Mouse (Mus musculus): Measurements from ENCODE around the gene Fat3. TPM values are rescaled to one million over a fixed set of nuclear protein-coding genes. Genes with fewer than 3 reads are reported as not detected.

Fat3 gene
- polyA plus RNA-seq, 1 experiment from 2014 or later, result 6.5 TPM

DNA sequence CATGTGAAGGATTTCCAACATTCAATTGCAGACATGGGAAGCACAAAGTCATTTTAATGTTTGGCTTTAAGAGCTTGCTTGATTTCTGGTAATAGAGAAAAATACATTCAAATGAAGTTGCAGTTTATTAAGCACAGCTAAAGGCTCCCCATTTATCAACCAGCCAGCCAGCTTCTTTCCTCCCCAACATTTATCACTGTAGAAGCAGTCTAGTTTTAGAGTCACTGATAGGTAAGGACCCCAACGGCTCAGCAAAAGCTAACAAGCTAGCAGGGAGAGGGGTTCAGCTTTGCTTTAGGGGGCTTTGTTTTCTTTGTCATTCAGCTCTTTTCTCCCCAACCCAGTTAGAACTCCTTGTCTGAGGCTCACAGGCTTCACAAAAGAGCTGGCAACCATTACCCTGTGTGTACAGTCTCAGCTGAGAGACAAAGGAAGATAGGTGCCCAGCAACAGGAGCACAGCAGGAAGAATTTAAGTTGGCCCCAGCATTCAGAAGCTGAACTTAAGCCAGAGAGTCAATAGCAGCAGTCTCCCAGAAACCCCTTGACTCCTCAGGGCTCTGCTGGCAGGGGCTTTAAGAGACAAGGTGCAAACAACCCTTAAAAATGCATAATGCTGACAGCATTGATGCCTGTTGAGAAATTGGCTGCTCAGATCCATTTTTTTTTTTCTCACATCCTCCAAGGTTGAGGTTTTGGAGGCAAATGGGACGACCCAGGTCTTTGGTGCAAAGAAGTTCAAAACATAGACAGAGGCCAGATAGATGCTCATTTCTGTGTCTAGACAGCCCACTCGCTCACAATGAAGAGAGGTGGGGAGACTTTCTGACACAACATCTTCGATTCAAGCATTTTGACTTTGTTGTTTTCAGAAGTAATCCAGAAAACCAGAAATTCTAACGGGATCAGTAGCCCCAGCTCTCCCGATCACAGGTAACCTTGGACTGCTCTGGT is 102.1 kb downstream of the Fat3 start:
- 35% methylated on average over 6 of the region's 6 CpGs for WGBS
- Histone ChIP-seq H3K36me3 (no peaks in the 10 kb centered on the region), H3K27me3 (ENCODE audit: insufficient read depth, poor library complexity, severe bottlenecking) (no peaks in the 10 kb centered on the region), H3K9me3 (no peaks in the 10 kb centered on the region), H3K4me3 (no peak overlapping the region), H3K4me1 (replicated peaks) (peaks cover 64% of the 10 kb centered on the region), H3K27ac (peak overlapping the region; percentile 73)
- DNase-seq (ENCODE audit: low spot score), result peak; percentile 65

DNA sequence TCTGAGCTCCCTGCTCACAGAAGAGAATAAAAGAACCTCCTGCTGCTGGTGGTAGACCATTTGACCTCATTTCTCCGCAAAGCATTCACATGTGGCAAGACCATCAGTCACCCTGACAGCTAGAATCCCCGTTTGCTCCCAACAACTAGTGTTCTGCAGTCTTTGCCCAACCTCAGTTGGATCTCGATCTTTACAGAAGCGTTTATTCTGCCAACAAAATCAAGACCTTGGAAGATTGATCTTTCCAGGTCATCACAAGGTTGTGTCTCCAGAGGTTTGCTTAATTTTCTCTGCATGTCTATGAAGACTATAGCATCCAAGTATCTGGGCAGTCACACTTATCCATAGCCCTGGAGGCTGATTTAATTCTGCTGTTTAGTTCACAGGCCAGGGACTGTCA is 111.9 kb downstream of the Fat3 start:
- H3K27me3 ChIP-seq (ENCODE audit: insufficient read depth, poor library complexity, severe bottlenecking), result no peaks in the 10 kb centered on the region
- no peak overlapping the region for H3K27ac ChIP-seq
- WGBS, result 33% methylated on average over 4 of the region's 4 CpGs
- peaks cover 21% of the 10 kb centered on the region for H3K4me1 ChIP-seq (replicated peaks)
- no peak overlapping the region for H3K4me3 ChIP-seq
- peak; percentile 42 for DNase-seq (ENCODE audit: low spot score)
- H3K9me3 ChIP-seq, result no peaks in the 10 kb centered on the region
- H3K36me3 ChIP-seq, result no peaks in the 10 kb centered on the region

DNA sequence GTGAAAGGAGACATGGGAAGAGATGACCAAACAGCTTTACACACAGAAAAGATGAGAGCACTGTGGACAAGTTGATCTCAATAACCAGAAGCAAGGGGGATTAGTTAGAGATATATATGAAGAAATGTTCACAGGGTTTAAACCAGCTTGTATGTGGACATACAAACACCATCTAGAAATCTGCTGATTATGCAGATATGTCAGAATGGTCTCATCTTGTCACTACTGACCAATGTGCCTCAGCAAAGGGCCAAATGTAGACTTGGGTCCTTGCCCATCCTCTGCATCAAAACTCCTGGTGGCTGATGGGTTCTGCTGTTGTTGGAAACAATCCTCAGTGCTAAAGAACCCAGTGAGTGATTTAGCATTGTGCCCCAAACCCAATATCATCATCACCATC is 113.6 kb downstream of the Fat3 start:
- Histone ChIP-seq H3K4me3 (no peak overlapping the region), H3K36me3 (no peaks in the 10 kb centered on the region), H3K4me1 (replicated peaks) (peaks cover 17% of the 10 kb centered on the region), H3K27me3 (ENCODE audit: insufficient read depth, poor library complexity, severe bottlenecking) (no peaks in the 10 kb centered on the region), H3K9me3 (no peaks in the 10 kb centered on the region), H3K27ac (no peak overlapping the region)
- no peak for DNase-seq (ENCODE audit: low spot score)

DNA sequence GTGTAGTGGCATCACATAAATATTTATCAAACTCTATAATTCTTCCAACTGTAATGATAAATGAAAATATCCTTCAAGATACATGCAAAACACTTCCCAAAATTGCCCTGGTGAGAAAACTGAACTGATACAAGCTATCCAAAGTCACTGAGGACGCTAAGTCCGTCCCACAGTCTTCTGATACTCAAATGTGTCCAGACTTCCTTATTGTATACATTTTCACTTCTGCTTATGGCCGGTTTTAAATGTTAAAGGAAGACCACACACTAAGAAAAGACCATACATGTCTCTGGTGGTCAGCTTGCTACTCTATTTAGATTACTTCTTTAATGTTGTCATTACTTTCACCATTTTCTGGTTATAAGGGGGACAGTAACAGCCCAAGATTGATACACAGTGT is 137.4 kb downstream of the Fat3 start:
- 93% methylated on average over 3 of the region's 3 CpGs for WGBS
- H3K36me3 ChIP-seq, result no peaks in the 10 kb centered on the region
- H3K9me3 ChIP-seq, result no peaks in the 10 kb centered on the region
- no peak overlapping the region for H3K4me3 ChIP-seq
- H3K27me3 ChIP-seq (ENCODE audit: insufficient read depth, poor library complexity, severe bottlenecking), result no peaks in the 10 kb centered on the region
- DNase-seq (ENCODE audit: low spot score), result no peak
- H3K4me1 ChIP-seq (replicated peaks), result peaks cover 17% of the 10 kb centered on the region
- no peak overlapping the region for H3K27ac ChIP-seq

DNA sequence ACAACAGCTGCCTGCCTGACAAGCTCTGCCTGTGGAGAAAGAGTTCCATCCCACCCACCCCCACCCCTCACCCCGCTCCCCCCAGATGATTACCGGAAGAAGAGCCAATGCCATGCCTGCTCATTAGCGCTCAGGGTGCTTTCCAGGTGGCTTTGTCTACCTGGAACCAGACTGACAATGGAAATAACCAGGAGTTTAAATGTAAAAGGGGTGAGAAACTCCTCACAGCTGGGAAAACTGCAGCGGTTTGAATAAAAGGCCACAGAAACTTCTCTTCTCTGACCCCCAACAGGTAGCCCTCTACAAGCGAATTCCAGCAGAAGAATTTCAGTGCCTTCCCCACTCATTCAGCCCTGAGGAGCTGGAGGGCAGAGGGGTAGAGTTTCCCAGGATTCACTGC is 139.3 kb downstream of the Fat3 start:
- Histone ChIP-seq H3K36me3 (no peaks in the 10 kb centered on the region), H3K4me1 (replicated peaks) (peaks cover 25% of the 10 kb centered on the region), H3K27ac (no peak overlapping the region; the same call in 1 of the 2 replicates), H3K27me3 (ENCODE audit: insufficient read depth, poor library complexity, severe bottlenecking) (no peaks in the 10 kb centered on the region), H3K4me3 (no peak overlapping the region), H3K9me3 (no peaks in the 10 kb centered on the region)
- 14% methylated on average over 5 of the region's 5 CpGs for WGBS
- no peak for DNase-seq (ENCODE audit: low spot score)

DNA sequence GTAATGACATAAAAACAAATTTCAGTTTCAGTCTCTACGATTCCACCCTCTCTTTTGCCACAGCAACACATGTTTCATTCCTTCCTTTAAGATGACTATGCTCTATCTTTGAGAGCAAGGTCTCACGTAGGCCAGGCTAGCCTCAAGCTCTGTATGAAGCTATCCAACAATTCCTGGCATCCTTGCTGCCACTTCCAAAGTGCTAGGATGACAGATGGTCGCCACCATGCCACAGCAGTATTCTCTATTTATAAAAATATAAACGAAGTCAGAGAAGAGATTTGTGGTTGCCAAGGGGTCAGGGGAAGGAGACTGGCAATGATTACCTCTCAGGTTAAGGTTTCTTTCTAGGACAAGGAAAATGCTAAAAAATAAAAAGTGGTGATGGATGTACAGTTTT is 144.4 kb downstream of the Fat3 start:
- no peak overlapping the region for H3K27ac ChIP-seq
- WGBS, result 85% methylated on average over 4 of the region's 4 CpGs
- no peak overlapping the region for H3K4me3 ChIP-seq
- DNase-seq (ENCODE audit: low spot score), result no peak
- peaks cover 49% of the 10 kb centered on the region for H3K4me1 ChIP-seq (replicated peaks)
- H3K9me3 ChIP-seq, result no peaks in the 10 kb centered on the region
- no peaks in the 10 kb centered on the region for H3K27me3 ChIP-seq (ENCODE audit: insufficient read depth, poor library complexity, severe bottlenecking)
- H3K36me3 ChIP-seq, result no peaks in the 10 kb centered on the region

DNA sequence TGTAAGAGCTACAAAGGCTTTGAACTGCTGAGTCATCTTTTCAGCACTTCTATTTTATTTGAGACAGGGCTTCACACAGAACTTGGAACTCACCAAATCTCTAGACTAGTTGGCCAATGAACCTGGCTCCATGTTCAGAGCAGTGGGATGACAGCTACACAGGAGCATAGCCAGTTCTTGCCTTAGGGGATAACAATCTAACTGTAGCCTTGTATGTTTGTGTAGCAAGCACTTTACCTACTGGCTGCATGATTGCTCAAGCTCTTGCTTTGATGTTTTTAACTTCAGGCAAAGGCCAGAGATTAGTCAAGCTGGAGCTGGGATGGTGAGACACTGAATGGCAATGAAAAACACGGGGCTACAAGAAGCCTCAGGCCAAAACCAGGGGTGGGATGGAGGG is 146.2 kb downstream of the Fat3 start:
- DNase-seq (ENCODE audit: low spot score), result no peak
- H3K4me3 ChIP-seq, result no peak overlapping the region
- H3K36me3 ChIP-seq, result no peaks in the 10 kb centered on the region
- whole genome bisulfite sequencing, result 41% methylated on average over 1 of the region's 1 CpGs
- no peak overlapping the region for H3K27ac ChIP-seq
- H3K4me1 ChIP-seq (replicated peaks), result peaks cover 51% of the 10 kb centered on the region
- H3K9me3 ChIP-seq, result no peaks in the 10 kb centered on the region
- no peaks in the 10 kb centered on the region for H3K27me3 ChIP-seq (ENCODE audit: insufficient read depth, poor library complexity, severe bottlenecking)

DNA sequence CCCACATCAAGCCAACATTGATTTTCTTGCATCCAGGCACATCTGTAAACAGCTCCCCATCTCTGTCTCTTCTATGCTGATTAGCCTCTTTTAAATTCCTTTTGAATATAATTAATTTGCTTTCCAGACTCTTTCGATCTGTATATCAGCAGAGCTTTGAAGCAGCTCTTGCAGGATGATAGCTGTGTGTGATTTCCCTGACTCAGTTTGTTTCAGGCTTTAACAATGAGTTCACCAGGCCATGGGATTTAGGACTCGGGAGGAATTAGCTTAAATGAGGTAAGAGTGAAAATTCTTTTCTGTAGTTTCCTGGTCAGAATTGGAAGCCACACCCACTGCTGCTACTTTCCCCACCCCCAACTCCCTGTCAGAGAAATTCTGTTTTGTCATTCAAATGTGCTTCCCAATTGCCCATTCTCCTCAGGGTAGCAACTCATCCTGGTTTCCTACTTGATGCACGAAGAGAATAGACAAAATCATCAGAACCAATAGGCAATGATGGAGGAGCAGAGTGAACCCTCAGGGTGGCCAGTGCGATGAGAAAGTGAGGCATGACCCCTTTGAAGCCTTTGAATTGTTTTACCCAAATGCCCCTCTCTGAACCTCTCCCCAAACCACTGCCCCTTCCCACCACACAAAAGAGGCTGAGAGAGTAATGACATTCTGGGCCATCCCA is 147.9 kb downstream of the Fat3 start:
- DNase-seq (ENCODE audit: low spot score), result peak; percentile 56
- peak overlapping the region; percentile 34 for H3K4me3 ChIP-seq

DNA sequence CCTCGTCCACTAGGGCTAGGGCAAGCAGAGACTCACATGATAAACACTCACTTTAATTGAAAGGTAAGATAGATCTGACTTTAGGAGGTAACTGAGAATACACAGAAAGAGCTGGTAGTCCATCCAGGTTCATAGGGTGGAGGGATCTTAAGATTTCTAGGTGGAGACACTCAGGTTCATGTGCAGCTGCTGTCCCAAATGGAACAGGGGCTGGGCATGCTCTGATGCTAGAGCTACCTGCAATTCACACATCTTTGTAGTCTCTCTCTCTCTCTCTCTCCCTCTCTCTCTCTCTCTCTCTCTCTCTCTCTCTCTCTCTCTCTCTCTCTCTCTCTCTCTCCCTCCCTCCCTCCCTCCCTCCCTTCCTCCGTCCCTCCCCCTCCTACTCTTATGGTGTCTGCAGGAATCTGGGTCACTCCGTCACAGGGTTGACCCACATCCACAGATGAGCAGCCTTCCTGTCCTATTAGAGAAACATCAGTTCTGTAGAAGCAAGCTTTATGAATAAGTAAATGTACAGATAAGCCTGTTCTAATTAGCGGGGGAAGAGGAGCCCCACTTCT is 148.5 kb downstream of the Fat3 start:
- no peak for DNase-seq (ENCODE audit: low spot score)
- peaks cover 38% of the 10 kb centered on the region for H3K4me1 ChIP-seq (replicated peaks)
- 36% methylated on average over 4 of the region's 4 CpGs for WGBS
- H3K27me3 ChIP-seq (ENCODE audit: insufficient read depth, poor library complexity, severe bottlenecking), result no peaks in the 10 kb centered on the region
- no peaks in the 10 kb centered on the region for H3K9me3 ChIP-seq
- H3K36me3 ChIP-seq, result no peaks in the 10 kb centered on the region
- peak overlapping the region; percentile 34 for H3K4me3 ChIP-seq
- H3K27ac ChIP-seq, result peak overlapping the region; percentile 81

More for the DNA sequence above, 147.9 kb downstream of the Fat3 start:
- H3K36me3 ChIP-seq, result no peaks in the 10 kb centered on the region
- H3K27me3 ChIP-seq (ENCODE audit: insufficient read depth, poor library complexity, severe bottlenecking), result no peaks in the 10 kb centered on the region
- peak overlapping the region; percentile 81 for H3K27ac ChIP-seq
- WGBS, result 15% methylated on average over 4 of the region's 4 CpGs
- H3K9me3 ChIP-seq, result no peaks in the 10 kb centered on the region
- peaks cover 41% of the 10 kb centered on the region for H3K4me1 ChIP-seq (replicated peaks)

DNA sequence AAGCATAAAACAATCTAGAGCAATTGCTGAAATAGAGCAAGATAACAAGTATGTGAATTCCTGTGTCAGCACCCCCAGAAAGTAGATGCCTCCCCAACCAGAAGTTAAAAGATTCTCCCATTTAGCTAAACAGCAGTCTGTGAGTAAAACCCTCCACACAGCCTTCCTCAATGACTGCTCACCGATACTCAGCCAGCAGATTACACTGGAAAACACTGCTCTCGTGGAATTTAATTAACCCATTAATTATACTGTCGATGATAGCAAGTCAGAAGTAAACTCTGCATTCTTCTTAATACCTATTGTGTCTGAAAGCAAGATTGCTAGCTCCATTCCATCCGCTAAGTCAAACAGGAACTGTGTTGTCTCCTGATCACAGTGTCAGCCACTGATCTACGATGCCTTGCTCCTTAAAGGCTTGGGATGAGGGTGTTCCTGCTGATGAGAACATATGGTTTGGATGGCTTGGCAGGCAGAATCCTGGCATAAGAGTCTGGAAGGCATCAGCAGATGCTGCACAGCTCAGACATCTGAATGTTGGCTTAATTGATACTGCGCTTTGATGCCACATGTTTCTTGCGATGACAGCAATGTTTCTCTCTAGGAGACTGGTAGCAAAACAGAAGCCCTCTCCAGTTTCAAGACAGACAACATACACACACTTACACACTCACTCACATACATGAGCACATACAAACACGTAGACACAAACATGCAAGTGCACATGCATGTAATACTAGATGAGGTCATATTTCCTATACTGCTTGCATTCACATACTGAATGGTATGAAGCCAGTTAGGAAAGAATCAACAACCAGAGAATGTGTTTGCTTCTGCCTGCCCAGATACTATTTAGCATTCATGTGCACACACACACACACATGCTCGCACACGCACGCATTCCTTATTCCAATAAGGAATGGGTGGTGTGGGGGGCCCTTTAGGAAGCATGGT is 155.9 kb downstream of the Fat3 start:
- H3K27ac ChIP-seq, result no peak overlapping the region
- no peaks in the 10 kb centered on the region for H3K9me3 ChIP-seq
- DNase-seq (ENCODE audit: low spot score), result no peak
- H3K36me3 ChIP-seq, result no peaks in the 10 kb centered on the region
- WGBS, result 87% methylated on average over 11 of the region's 11 CpGs
- H3K4me1 ChIP-seq (replicated peaks), result no peaks in the 10 kb centered on the region
- H3K27me3 ChIP-seq (ENCODE audit: insufficient read depth, poor library complexity, severe bottlenecking), result no peaks in the 10 kb centered on the region
- no peak overlapping the region for H3K4me3 ChIP-seq

DNA sequence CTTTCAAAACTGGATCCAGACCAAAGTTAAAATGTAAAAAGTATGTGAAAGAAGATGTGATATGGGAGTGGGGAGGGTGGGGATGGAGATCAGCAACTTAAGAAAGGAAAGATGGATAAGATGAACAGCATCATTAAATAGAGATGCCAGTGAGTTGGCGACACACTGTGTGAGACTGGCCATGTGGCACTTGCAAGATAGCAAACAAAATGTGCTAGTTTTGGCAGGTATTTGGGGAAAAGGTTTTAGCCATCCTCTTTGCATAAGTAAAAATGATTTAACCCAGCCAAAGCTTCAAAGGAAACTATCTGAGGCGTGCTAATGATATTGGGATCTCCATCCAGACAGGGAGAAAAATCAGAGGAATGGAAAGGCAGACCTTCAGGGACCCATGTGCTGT is 157.9 kb downstream of the Fat3 start:
- Histone ChIP-seq H3K4me3 (no peak overlapping the region), H3K27me3 (ENCODE audit: insufficient read depth, poor library complexity, severe bottlenecking) (no peaks in the 10 kb centered on the region), H3K27ac (no peak overlapping the region), H3K36me3 (no peaks in the 10 kb centered on the region), H3K4me1 (replicated peaks) (no peaks in the 10 kb centered on the region), H3K9me3 (no peaks in the 10 kb centered on the region)
- 93% methylated on average over 2 of the region's 2 CpGs for WGBS
- DNase-seq (ENCODE audit: low spot score), result no peak

DNA sequence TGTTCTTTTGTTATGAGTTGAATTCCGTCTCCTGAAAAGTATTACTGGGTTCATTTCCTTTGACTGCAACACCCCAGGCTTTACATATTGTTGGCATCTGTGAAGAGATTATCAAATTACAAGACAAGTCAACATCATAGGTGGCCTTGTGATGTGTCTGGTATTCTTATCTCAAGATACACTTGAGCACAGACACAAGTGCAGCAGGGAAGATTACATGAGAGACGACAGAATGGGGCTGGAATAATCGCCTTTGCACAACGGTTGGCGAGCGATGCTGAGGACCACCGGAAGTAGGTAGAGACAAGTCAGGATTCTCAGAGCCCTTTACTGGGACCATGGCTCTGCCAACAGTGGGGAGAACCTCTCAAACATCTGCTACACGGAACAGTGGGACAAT is 158.5 kb downstream of the Fat3 start:
- 89% methylated on average over 8 of the region's 8 CpGs for WGBS
- H3K27me3 ChIP-seq (ENCODE audit: insufficient read depth, poor library complexity, severe bottlenecking), result no peaks in the 10 kb centered on the region
- no peak overlapping the region for H3K4me3 ChIP-seq
- H3K4me1 ChIP-seq (replicated peaks), result no peaks in the 10 kb centered on the region
- no peak overlapping the region for H3K27ac ChIP-seq
- H3K36me3 ChIP-seq, result no peaks in the 10 kb centered on the region
- H3K9me3 ChIP-seq, result no peaks in the 10 kb centered on the region
- DNase-seq (ENCODE audit: low spot score), result no peak

Data from hindbrain, embryonic 10.5 days (tissue).